Mouse (Mus musculus): Measurements from ENCODE around the gene Btn1a1.
A peak's percentile ranks its signal among the peaks of the same experiment; 100 is the strongest.

Btn1a1 gene

DNA sequence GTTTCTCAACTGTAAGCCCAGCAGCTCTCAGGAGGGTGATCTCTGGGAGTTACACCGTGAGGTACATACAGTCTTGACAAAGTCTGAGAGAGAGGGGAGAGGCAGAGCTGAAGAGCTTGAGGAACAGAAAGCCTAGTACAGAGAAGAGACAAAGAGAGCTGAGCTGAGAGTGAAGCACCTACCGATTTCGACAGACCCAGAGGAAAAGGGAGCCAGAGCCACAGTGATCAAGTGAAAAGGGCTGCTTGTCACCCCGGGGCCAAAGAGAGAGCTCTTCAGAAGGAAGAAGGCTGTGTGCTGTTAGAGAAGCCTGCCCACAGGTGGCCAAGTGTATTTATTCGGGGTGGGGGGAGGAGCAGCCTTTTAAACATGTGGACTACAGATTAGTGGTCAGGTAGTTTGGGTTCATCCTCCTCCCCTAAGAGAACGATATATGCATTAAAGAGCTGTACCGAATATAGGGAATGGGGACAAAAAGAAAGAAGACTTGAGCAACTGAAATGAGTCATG lies at the start of gene Btn1a1:
Gene Btn1a1 (minus strand): TSS at position 302 of the 510 bp plus-strand sequence.
- no peak for DNase-seq (ENCODE audit: low spot score)

DNA sequence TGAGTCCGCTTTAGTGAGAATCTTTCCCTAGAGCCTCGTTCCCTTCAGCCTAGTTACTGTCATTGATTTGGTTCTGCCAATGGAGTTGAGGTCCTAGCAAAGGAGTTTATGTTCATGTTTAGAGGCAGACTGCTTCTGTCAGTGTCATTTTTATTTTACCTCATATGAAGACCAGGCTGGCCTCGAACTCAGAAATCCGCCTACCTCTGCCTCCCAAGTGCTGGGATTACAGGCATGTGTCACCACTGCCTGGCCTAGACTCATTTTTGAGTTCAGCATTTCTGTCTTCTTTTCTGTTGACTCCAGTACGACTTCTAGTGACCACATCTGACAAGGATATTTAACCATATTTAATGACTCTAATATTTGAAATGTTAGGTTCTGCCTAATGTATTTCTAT lies 49.6 kb upstream of the Btn1a1 start:
- no peak for DNase-seq (ENCODE audit: low spot score)

DNA sequence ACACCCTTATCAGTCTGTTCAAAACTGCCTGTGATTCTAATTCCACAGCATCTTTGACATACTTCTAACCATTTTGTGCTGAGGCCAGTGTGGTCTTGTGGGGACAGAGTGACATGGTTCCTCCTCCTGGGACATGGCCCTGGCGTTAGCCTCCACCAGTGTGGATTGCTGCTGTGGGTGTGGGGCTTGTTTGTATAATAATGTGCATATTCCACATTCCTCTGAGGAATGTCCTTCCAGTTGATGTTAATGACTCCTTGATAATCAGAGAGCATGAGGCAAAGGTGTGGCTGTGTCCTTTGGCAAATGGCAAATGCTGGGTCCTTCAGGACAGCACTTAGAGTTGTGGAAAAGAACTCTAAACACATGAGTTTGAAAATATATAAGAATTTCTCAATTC lies 47.8 kb upstream of the Btn1a1 start:
- DNase-seq (ENCODE audit: low spot score), result no peak

DNA sequence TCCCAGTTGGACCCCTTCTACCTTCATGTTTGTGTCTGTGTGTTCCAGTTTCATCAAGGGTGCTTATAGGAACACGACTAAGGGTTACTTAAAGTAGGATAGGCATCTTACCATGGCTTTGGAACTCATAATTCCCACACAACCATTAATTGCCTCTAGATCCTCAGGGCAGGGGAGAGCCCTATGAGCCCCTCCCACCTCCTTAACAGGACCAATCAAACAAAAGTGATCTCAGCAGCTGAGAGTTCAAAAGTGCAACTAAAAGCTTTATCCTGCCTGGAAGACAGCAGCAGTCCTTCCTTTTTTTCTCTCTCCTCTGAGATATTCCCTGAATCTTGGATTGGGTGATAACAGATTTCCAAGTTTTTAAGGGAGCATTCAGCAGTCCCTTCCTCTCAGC lies 44.4 kb upstream of the Btn1a1 start:
- no peak for DNase-seq (ENCODE audit: low spot score)

DNA sequence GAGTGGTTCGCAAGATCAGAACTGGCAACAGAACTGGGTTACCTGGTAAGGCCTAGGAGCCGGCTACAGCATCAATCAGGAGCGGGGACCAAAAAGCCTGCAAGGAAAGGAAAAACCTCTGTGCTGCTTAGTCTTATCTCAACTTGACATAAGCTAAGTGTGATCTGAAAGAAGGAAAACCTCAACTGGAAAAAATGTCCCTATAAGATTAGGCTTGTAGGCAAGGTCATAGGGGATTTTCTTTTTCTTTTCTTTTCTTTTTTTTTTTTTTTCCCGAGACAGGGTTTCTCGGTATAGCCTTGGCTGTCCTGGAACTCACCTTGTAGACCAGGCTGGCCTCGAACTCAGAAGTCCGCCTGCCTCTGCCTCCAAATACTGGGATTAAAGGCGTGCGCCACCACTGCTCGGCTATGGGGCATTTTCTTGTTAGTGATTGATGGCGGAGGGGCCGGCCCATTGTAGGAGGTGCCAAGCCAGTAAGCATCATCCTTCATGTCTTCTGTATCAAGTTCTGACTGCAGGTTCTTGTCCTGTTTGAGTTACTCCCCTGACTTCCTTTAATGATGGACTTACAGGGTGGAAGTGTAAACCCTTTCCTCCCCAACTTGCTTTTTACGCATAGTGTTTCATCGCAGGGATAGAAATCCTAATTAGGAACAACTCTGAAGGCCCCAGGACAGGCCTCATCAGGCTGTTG lies 41.3 kb upstream of the Btn1a1 start:
- DNase-seq (ENCODE audit: low spot score), result no peak

DNA sequence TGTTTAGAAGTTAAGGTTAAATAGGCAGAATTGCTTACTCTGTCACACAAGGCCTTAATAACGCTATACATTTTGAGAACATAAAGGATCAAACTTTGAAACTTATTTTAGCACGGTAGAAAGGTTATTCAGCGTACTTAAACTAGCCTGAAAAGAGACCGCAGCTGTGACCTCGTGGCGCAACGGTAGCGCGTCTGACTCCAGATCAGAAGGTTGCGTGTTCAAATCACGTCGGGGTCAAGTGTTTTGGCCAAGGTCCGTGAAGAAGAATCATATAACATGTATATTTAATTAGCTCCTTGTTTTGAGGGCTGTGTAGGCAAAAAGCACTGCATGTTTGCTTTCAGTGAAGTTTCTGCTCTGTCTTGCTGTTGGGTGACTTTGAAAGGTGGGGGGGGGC lies 40.6 kb upstream of the Btn1a1 start:
- DNase-seq (ENCODE audit: low spot score), result no peak

DNA sequence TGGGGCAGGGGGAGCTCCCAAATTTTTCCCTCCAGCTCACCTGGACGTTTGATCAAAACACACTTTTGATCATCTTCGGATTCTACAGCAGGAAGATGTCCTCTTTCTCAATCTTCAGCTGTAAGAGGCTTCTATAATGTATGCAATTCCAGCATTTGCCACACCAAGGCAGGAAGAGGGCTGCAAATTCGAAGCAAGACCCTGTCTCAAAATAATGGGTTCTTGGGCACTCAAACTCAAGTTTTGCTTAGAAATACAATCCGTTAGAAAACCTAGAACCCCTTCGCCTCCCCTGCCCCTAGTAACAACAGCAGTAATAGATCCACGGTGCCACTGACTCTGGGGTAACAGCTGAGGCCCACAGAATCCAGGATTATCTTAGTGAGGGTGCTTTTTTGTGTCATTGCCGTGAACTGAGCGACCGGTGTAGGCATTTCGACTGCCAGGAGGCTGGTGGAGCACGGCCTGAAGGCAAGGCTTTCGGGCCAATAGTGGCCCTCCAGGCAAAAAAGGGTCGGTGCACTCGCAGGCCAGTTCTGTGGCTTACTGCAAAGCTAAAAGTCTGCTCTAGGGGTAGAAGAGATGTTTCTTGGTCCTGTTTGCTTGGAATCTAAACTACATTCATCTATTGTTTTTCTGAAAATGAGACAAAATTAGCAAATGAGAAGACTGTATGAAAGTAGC lies 40.1 kb upstream of the Btn1a1 start:
- DNase-seq (ENCODE audit: low spot score), result no peak

DNA sequence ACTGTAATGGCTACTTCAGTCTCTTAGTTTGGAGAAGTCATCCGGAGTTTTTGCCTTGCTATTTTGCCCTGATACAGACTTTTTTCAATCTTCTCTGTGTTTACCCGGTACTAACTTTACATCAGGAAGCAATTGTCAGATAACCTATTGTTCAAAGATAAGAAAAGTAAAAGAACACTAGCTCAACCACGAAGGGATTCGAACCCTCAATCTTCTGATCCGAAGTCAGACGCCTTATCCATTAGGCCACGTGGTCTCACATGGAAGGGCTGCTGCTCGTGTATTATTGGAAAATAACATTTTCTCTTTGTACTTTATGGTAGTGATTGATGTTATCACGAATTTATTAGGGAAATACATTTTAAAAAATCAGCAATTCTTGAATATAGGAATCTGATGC lies 38.1 kb upstream of the Btn1a1 start:
- peak; percentile 60 for DNase-seq (ENCODE audit: low spot score)

DNA sequence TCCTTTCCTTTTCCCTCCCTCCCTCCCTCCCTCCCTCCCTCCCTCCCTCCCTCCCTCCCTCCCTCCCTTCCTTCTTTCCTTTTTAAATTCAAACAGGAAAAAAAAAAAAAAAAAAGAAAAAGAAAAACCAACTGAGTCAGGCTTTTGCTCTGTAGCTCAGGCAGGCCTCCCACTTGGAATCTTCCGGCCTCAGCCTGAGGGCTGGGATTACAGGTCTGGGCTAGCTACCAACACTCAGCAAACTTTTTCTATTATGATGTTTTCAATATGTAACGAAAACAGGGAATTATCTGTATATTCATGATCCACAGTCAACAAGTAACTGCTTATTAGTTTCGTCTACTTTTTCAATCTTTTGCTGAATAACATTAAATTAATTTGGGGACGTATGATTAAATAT lies 37.2 kb upstream of the Btn1a1 start:
- DNase-seq (ENCODE audit: low spot score), result no peak

DNA sequence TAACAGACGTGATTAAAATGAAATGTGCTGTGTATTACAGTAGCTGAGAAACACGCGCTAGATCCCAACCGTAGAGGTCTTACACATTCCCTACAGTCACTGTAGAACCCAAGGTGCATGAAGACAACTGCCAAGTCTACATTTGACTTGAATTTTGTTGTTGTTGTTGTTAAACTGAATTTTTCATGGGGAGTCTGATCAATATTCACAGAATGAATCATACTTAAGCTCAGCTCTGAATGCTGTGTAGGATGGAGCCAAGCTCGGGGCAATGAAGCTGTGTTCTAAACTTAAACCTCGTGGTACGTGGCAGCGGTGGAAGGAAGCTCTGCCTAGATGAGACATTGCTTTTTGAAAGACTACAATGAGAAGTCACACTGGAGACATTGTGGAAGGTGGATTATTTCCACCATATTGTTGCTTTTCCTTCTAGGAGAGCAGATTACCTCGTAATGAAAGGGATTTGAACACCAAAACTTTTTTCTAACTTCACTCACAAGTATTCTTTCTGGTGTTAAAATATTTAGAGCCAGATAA lies 36.4 kb upstream of the Btn1a1 start:
- DNase-seq (ENCODE audit: low spot score), result no peak

DNA sequence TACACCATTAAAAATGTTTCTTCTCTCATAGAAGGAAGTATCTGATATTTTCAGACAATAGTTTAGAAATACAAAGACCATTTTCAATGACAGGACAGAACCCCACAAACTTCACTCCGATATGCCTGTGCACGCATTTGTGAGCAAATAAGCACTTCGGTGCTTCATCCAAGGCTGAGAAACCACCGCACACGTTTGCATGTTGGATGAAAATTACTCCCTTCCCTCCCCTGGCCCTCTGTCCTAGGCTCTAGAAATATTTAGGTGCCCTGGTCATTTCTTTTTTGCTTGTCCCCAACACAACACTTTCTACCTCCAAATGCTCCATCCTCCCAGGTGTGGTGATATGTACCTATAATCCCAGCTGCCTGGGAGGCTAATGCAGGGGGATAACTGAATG lies 35.8 kb upstream of the Btn1a1 start:
- DNase-seq (ENCODE audit: low spot score), result no peak

DNA sequence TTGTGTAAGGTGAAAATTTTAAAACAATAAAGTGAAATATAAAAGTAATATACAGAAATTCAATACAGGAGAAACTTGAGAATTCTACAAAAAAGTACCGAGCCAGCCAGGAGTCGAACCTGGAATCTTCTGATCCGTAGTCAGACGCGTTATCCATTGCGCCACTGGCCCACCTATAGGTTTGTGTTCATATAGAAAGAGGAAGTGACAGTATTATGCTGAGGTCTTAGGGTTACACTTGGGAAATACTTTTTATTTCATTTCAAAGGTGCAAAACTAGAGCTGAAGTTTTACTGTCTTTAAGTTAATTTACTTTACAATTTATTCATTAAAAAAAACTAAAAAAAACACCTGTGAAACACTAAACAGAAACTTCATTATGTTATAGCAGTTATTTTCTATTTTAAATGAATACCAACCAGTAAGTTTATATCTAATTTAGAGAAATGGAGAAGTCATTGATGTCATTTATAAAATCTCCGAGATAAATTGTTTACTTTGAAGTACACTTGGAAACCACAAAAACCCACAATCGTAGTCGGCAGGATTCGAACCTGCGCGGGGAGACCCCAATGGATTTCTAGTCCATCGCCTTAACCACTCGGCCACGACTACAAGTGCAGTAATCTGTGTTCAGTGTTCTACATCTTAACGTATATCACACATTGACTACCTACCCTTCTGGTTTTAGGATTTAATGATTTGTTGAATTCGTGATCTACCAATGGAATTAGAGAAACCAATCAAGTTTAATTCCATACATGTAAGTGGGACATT lies 34.9 kb upstream of the Btn1a1 start:
- DNase-seq (ENCODE audit: low spot score), result peak; percentile 67

DNA sequence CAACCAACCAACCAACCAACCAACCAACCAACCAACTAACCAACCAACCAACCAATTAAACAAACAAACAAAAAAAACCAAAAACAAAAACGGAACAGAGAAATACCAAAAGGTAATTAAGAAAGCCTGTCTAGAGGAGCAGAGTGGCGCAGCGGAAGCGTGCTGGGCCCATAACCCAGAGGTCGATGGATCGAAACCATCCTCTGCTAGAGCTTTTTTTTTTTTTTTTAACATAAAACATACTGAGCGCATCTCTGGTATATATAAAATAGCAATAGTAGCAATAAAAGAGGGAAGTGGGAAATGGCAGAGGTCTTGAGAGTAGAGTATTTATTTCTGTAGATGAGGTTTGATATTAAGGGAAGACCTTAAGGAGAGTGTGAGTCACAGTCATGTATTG lies 34.2 kb upstream of the Btn1a1 start:
- no peak for DNase-seq (ENCODE audit: low spot score)

DNA sequence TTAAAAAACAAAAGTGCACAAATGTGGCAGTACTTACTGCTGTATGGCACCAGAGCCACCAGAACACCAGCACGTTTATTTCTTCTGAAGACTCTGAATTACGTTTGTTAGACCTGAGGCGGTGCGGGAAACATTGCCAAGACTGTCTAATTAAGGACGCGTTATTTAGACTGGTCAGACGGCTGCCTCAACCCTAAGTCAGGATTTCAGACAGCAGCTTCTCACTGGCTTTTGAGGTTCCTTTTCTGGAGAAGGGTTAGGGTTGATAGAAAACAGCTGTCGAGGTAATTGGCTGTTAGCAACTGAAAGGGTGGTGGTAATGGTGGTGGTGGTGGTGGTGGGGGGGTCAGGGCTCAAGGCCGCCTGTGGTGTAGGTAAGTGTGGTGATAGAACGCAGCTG lies 33.0 kb upstream of the Btn1a1 start:
- DNase-seq (ENCODE audit: low spot score), result no peak

DNA sequence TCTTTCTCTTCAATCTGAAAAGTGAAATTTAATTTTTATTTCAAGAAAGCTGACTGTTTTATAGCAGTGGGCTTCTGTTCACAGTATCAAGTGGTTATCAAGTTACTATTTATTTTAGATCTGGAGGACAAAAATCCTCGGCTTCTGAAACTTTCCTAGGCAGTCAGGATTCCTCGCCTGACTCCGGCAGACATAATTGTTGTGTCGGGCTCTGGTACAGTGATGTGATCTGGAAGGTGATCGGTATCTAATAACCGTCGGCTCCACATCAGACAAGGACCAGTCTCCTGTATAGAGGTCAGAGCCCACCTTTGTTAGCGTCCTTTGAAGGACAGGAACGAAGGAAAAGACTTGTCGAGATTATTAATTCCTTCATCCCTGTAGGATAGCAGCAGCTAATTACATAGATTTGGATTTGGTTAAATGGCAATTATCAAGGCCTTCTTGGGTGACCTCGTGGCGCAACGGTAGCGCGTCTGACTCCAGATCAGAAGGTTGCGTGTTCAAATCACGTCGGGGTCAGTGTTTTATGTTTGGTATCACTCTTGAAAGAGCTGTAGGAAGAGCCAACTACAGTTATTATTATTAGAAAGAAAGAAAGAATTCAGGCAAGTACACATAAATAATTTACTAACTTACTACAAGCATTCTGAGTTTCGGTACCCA lies 32.1 kb upstream of the Btn1a1 start:
- peak; percentile 43 for DNase-seq (ENCODE audit: low spot score)

DNA sequence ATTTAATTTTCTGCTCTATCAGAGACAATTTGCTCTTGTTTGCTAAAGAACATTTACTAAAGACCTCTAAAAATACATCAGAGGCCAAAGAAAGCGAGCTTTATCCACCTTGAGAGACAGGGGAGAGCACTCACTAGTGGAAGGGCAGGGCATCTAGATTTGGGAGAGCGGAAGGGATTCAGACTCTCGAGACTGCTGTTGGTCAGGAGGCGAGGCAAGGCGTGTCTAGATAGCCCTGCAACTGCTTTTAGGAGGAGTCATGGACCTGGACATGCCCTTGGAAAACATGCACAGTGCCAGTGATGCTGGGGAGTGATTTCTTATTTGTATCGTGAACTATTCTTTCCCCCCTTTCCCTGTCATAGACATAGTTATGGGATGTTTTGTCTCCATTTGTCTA lies 29.8 kb upstream of the Btn1a1 start:
- no peak for DNase-seq (ENCODE audit: low spot score)

DNA sequence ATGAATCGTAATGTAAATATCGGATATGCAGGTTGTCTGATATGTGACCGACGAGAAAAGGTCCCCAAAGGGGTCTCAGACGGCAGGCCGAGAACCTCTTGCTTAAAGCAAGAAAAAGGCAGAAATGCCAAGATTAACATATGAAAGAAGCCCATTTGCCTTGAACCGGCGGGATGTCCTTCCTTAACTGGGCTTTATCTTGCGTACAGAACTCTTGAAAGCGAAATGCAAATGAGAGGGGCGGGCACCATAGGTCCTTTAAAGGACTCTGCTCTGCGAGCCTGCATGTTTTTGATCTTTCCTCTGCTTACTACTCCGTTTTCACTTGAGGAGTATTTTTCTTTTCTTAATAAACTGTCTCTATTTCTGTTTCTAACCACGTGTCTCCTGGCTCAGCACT lies 26.3 kb upstream of the Btn1a1 start:
- no peak for DNase-seq (ENCODE audit: low spot score)

DNA sequence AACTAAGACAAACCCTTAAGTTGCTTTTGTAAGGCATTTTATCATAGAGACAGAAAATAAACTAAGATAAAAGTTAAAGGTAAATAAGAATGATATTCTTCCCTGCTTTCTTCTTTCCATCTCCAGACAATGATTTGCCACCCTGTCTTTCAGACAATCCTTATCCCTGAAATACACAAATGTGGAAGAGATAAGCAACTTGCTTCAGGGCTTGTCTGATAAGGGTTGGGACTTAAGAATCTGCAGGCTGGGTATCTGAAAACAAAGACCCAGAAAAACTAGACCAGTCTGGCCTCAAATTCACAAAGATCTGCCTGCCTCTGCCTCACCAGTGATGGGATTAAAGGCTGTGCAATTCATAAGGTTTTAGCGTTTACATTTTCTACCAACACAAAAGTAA lies 25.6 kb upstream of the Btn1a1 start:
- no peak for DNase-seq (ENCODE audit: low spot score)

DNA sequence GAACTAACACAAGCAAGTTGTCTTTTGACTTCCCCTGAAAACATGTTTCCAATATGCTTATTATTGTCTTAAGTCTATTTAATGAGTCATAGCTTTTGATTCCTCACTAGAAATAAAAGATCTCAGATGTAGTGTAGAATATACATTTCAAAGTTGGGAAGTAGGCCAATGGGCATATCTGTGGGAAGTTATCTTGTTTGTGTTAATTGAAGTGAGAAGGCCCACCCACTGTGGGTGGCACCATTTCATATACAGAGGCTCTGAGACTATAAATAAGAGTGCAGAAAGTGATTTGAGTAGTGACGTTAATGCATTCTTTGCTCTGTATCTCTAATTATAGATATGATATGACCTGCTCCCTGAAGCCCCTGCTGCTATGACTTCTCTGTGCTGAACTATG lies 25.2 kb upstream of the Btn1a1 start:
- no peak for DNase-seq (ENCODE audit: low spot score)

DNA sequence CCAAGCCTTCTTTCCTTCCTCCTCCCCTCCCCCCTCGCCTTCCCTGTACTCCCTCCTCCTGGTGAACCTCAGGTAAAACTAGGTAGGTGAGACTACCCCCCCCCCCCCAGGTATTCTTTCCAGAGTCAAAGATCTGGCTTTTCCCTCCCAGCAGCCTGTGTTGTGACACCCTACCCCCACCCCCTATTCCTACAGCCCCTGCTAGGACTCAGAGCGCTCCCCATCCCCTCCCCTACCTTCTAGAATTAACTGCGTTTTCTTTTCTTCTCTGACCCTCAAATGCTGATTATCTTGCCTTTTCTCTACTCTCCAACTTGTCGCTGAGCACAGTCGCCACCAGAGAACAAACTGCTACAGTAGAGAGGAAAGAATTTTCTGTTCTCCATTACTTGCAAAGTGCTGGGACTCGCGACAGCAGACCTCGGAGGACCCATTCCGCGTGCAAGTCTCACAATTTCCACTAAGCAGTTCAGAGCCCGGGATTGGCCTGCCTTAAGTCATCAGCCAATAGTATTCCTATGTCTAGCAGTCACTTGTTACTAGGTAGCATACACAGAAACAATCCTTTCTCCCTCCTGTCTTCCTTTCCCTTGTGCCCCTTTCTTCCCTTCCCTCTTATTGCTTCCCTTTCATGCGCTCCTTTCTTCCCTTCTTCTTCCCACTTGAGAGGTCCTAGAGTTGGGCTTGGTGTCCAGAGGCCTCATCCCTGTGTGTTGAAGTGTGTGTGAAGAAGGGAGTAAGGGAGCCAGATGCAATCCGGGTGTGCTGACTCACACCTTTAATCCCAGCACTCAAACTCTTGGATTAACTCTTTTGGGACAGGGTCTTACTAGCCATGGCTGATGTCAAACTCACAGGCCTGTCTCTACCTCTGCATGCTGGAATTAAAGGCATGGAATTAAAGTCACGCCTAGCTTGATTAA lies 23.0 kb upstream of the Btn1a1 start, which contains the start of gene Btn2a2:
Gene Btn2a2 (minus strand): TSS at position 458 of the 923 bp plus-strand sequence.
- peak; percentile 75 for DNase-seq (ENCODE audit: low spot score)

DNA sequence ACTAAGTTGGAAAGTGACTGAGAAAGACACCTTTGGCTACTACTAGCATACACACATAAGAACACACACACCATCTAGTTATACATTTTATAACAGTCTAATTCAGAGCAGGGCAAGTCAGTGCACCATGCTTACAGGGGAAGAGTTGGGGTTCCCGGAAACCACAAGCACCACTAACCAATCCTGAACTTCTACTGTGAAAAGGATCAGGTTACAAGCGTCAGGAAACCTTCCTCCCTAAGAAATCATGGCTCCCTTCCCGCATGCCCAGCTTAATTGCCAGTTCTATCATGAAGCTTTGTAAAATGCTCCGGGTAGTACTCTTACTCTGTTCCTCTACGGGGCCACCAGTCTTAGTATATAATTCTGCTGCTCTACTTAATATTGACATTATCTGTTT lies 19.6 kb upstream of the Btn1a1 start:
- DNase-seq (ENCODE audit: low spot score), result no peak
